Mouse (Mus musculus) B cell, adult 67 days (primary cell): ENCODE results near the gene Mrpl18. TPM values are rescaled to one million over a fixed set of nuclear protein-coding genes. Genes with fewer than 3 reads are reported as not detected.

Source experiments
- total RNA-seq, 2 experiments: library from RNA; stranded (reverse); gene quantifications; 4 replicates each; pipeline ENCODE4 v1.2.4; 2023

The Mrpl18 gene
- total RNA-seq, result 10 to 100 TPM; 40.7 to 44.4 TPM

DNA sequence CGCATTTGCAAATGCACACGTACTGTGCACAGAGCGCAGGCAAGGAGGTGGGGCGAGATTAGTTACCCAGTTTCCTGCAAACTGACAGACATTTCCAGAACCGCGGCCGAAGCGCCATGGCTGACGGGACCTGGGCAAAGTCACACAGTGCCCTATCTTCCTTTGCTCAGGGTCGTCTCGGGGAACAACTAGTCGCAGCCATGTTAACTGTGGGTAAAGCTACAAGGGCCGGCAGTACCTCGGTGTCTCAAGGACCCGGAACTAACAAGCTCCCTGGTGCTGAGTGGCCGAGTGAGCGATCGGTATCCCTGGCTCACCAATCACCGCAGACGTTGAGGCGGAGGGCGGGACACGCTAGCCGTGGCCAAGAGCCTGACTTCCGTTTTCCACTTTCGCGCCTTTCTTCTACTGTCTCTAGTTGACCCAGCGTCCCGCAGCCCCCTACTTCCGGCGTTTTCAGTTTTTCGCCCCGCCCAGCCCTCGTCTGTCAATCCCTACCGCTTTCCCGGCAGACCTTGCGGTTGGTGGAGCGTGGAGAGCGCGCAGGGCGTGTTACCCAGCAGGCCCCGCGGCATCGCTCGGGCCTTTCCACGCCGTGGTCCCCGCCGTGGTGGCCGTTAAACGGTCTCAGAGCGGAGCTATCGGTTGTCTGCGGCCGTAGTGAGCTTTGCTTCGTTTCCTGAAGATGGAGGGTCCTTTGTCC, at the start of gene Mrpl18:
Mrpl18 (minus strand) TSS at position 465 of the 703 bp plus-strand sequence.

GRCm38 (mm10) chr17:12960331-12960873, 44.3 kb upstream of the Mrpl18 start, which contains the start of gene Acat2:
TSS of gene Acat2 (minus strand) at chr17:12960747.

GRCm38 (mm10) chr17:12940151-12940805, 24.1 kb upstream of the Mrpl18 start, which contains the start of gene Acat3:
TSS of gene Acat3 (minus strand) at chr17:12940600.

DNA sequence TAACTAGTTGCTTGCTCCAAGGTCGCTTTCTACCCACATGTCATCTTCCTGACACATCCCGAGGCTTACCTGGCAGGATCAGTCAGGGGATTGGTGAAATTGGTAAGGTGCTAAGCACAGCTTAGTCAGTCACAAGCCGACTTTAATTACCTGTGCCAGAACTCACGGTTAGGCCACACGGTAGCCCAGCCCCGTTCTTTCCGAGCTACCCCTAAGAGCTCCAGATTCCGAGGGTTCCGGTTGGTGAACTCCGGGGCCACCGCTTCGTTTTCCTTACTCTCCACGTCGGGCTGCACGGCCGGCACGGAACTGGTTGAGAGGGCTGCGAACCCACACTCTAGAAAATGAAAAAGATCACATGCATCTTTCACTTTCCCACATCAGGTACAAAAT, 661 bp downstream of the Mrpl18 start, which contains the start of gene Tcp1:
Tcp1 (plus strand) TSS at position 214 of the 393 bp plus-strand sequence.

GRCm38 (mm10) chr17:12909361-12910280, 6.5 kb downstream of the Mrpl18 start, which contains the start of gene Pnldc1:
TSS of gene Pnldc1 (minus strand) at chr17:12910230.

GRCm38 (mm10) chr17:12875734-12876133, 40.4 kb downstream of the Mrpl18 start, which contains the start of gene Mrgprh:
TSS of gene Mrgprh (plus strand) at chr17:12876034.

DNA sequence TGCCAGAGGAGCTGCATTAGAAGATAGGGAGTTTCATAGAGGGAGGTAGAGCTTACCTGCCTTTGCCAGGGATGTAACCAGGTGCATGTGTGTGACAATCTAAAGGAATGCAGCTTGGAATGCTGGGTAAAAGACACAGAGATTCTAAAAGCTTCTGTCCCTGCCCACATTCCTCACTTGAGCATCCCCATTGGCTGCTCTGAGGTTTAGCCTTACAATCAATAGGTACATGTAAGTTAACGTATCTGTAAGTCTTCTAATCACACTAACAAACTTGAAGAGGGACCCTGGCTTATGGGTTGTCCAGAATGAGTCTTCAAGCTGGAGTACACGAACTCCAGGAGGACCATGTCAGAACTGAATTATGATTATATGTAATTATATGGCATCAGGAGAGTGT, 48.1 kb downstream of the Mrpl18 start, which contains the start of gene Mas1:
Mas1 (minus strand) TSS at position 101 of the 400 bp plus-strand sequence.

Other genes with a start within 250 kb of the Mrpl18 start
- not detected for gene Slc22a1, start 240.5 kb downstream of the Mrpl18 start, total RNA-seq
- 10 to 100 TPM in 1 of 2 experiments, 1 to 10 TPM in 1; 9.7 to 13.7 TPM for gene Igf2r, start 146.7 kb downstream of the Mrpl18 start, total RNA-seq
- gene Mas1, start 48.2 kb downstream of the Mrpl18 start, total RNA-seq, result not detected
- gene Mrgprh, start 40.3 kb downstream of the Mrpl18 start, total RNA-seq, result not detected
- gene Pnldc1, start 6.1 kb downstream of the Mrpl18 start, total RNA-seq, result 1 to 10 TPM; 2.0 to 3.2 TPM
- gene Tcp1, start 644 bp downstream of the Mrpl18 start, total RNA-seq, result 100 to 1,000 TPM; 233 to 244 TPM
- not detected for gene Acat3, start 24.3 kb upstream of the Mrpl18 start, total RNA-seq
- 10 to 100 TPM; 16.9 to 23.9 TPM for gene Acat2, start 44.4 kb upstream of the Mrpl18 start, total RNA-seq
- 100 to 1,000 TPM; 117 to 123 TPM for gene Wtap, start 77.8 kb upstream of the Mrpl18 start, total RNA-seq
- 10 to 100 TPM; 89.3 to 95.3 TPM for gene Sod2, start 90.5 kb upstream of the Mrpl18 start, total RNA-seq
- gene Gpr31b, start 136.0 kb upstream of the Mrpl18 start, total RNA-seq, result under 1 TPM in 1 of 2 experiments, not detected in 1; 0.59 TPM
- not detected for gene Tcp10b, start 144.8 kb upstream of the Mrpl18 start, total RNA-seq
- not detected for gene Unc93a, start 215.5 kb upstream of the Mrpl18 start, total RNA-seq